Mouse (Mus musculus): ENCODE measurements around the gene D930007J09Rik. TPM values are rescaled to one million over a fixed set of nuclear protein-coding genes. Genes with fewer than 3 reads are reported as not detected.
A peak's percentile ranks its signal among the peaks of the same experiment; 100 is the strongest.

The D930007J09Rik gene
- total RNA-seq, 2 experiments from 2014 or later, result not detected

- intact Hi-C loops (cut with DNase I; ENCODE audit: low total_unique reads), result no loop called here
- DNase-seq, result no peak
These were observed 34.5 kb downstream of the D930007J09Rik start for GRCm38 (mm10) chr13:32768104-32768503.

GRCm38 (mm10) chr13:32764448-32764847, 38.2 kb downstream of the D930007J09Rik start:
- intact Hi-C loops (cut with DNase I; ENCODE audit: low total_unique reads), result no loop called here
- peak; percentile 77 for DNase-seq

- intact Hi-C loops (cut with DNase I; ENCODE audit: low total_unique reads), result no loop called here
- peak; percentile 65 for DNase-seq
These were observed 39.5 kb downstream of the D930007J09Rik start for GRCm38 (mm10) chr13:32763141-32763540.

- no peak for DNase-seq
- intact Hi-C loops (cut with DNase I; ENCODE audit: low total_unique reads), result no loop called here
These were observed 41.9 kb downstream of the D930007J09Rik start for GRCm38 (mm10) chr13:32760795-32761194.

GRCm38 (mm10) chr13:32759036-32759435, 43.6 kb downstream of the D930007J09Rik start:
- DNase-seq, result no peak
- intact Hi-C loops (cut with DNase I; ENCODE audit: low total_unique reads), result no loop called here

Other genes starting within 250 kb of the D930007J09Rik start
- gene Mylk4, start 18.9 kb downstream of the D930007J09Rik start, total RNA-seq (2021), result 100 to 1,000 TPM; 102 to 239 TPM
- gene Wrnip1, start 811 bp downstream of the D930007J09Rik start, total RNA-seq (2021), result 10 to 100 TPM in 1 of 2 experiments, 1 to 10 TPM in 1; 9.5 to 11.1 TPM
- gene Serpinb1a, start 48.3 kb upstream of the D930007J09Rik start, total RNA-seq (2021), result 1 to 10 TPM; 6.9 to 7.4 TPM
- under 1 TPM; 0.57 to 0.58 TPM for gene Serpinb1c, start 95.4 kb upstream of the D930007J09Rik start, total RNA-seq (2021)
- gene Serpinb6b, start 162.4 kb upstream of the D930007J09Rik start, total RNA-seq (2021), result 1 to 10 TPM; 2.4 to 3.0 TPM
- gene Serpinb9, start 200.4 kb upstream of the D930007J09Rik start, total RNA-seq (2021), result 1 to 10 TPM; 2.5 to 2.7 TPM
- not detected for gene Serpinb9b, start 224.6 kb upstream of the D930007J09Rik start, total RNA-seq (2021)

All from gastrocnemius, postnatal 14 days (tissue).